Mouse (Mus musculus) cerebellum, postnatal 10 days (tissue): ENCODE measurements around the gene Tmed5.
A peak's percentile ranks its signal among the peaks of the same experiment; 100 is the strongest.

Source experiments
- DNase-seq, 2 experiments: peaks; one replicate each; pipeline ENCODE4 v3.0.0; 2021; ENCODE audit warnings: mixed read lengths in 2 of 2

Gene Tmed5

GRCm38 (mm10) chr5:108132441-108133243 is at the start of gene Tmed5, which contains the start of gene Ccdc18:
Gene Tmed5, minus strand, starts transcription at chr5:108132620.
Gene Ccdc18, plus strand, starts transcription at chr5:108132875.
- peak; percentile 98 to 99 for DNase-seq

GRCm38 (mm10) chr5:108163695-108164094 is 31.3 kb upstream of the Tmed5 start:
- peak; percentile 43 to 57 for DNase-seq

- DNase-seq, result no peak
Measured at GRCm38 (mm10) chr5:108160796-108161195, 28.4 kb upstream of the Tmed5 start.

GRCm38 (mm10) chr5:108152592-108152991 is 20.2 kb upstream of the Tmed5 start:
- no peak for DNase-seq

GRCm38 (mm10) chr5:108131849-108132440 is 475 bp downstream of the Tmed5 start:
- peak in 1 of 2 experiments; percentile 61 for DNase-seq

- peak in 1 of 2 experiments; percentile 7 for DNase-seq
Measured at GRCm38 (mm10) chr5:108120221-108120900, 12.1 kb downstream of the Tmed5 start.

DNA sequence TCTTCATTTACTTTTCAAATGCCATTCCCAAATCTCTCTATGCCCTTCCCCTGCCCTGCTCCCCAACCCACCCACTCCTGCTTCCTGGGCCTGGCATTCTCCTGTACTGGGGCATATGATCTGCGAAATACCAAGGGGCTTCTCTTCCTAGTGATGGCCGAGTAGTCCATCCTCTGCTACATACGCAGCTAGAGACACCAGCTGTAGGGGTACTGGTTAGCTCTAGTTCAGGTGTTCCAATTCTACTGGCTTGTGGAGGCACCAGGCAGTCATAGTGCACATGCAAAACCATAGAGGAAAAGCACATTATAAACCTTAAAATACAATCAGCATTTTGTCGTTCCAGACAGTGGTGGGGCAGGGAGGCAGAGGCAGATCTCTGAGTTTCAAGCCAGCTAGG is 14.7 kb downstream of the Tmed5 start:
- no peak for DNase-seq

GRCm38 (mm10) chr5:108109346-108109745 is 23.1 kb downstream of the Tmed5 start:
- no peak for DNase-seq

GRCm38 (mm10) chr5:108104306-108104705 is 28.1 kb downstream of the Tmed5 start:
- no peak for DNase-seq

DNA sequence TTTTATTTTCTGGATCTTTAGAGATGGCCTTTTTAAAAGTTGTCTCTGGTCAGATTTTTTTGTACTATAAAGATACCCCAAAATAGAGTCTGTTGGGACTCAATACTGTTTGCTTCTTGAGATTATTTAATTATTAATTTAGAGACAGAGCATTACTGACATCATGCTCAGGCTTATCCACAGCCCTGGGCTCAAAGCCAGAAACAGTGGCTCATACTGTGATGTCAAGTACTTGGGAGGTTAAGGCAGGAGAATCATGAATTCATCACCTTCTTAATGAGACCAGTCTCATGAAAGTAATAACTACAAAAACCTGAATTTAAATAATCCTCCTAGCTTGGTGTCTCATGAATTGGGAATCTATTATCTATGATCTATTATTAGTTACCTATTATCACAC is 32.2 kb downstream of the Tmed5 start:
- peak; percentile 37 to 46 for DNase-seq

DNA sequence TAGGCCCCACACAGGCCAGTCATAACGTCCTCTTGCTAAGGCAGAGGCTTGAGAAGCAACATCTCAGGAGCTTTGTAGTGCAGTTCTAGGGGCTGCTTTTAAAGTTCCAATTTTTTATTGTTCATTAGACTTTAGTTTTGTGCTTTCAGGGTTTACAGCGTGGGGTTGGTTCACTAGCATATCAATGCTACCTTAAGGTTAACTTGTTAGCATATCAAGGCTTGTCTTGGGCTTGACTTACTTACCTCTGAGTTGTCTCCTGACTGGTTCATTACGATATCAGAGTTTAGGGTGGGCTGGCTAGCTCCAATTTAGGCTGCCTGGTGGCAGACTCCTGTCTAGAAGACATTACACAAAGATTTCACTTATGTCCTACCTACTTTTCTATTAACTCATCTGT is 34.7 kb downstream of the Tmed5 start:
- DNase-seq, result no peak

DNA sequence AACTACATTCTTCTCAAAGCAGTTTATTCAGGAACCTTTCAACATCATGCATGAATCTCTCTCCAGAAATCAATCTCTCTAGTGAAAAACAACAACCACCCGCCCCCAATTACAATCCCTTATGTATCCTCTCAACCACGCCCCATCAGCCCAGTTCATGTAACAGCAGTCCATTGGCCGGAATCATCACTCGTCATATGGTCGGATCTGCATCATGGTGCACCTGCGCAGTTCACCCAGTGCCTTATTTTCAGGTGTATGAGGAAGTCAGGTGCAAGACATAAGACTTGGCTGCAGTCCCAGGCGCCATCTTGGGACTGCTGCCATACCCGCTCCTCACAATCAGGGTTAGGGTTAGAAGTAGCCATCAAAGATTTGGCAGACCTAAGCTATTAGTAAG is 39.7 kb downstream of the Tmed5 start:
- DNase-seq, result peak in 1 of 2 experiments; percentile 5

- DNase-seq, result peak; percentile 11 to 17
Measured at GRCm38 (mm10) chr5:108085440-108085839, 47.0 kb downstream of the Tmed5 start.

DNA sequence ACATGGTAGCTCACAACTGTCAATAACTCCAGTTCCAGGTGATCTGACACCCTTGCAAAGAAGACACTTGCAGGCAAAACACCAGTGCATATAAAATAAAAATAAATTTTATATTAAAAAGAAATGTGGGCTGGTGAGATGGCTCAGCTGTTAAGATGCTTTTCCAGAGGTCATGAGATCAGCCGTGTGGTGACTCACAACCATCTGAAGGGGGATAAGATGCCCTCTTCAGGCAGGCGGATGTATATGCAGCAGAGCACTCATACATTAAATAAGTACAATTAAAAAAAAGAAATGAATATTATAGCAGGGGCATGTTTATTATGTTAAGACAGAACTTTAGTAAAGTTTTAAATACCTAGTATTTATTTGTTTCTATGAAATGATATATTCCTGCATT is 50.0 kb downstream of the Tmed5 start:
- peak; percentile 7 to 19 for DNase-seq

DNA sequence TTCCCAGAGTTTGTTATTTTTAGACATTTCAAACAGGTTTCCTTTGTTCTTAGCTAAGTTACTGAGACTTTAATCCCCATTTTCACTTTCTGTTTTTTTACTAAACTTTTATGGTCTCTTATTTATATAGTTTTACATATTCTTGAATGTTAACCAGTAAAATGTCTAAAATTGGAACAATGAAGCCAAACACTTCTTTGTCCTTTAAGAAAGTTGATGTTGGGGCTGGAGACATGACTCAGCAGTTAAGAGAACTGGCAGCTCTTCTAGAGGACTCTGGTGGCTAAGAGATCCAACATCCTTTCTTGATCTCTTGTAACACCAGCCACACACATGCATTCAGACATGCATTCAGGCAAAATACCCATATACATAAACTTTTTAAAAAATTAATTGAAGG is 52.8 kb downstream of the Tmed5 start:
- no peak for DNase-seq

GRCm38 (mm10) chr5:108076833-108077540 is 55.4 kb downstream of the Tmed5 start:
- DNase-seq, result no peak

DNA sequence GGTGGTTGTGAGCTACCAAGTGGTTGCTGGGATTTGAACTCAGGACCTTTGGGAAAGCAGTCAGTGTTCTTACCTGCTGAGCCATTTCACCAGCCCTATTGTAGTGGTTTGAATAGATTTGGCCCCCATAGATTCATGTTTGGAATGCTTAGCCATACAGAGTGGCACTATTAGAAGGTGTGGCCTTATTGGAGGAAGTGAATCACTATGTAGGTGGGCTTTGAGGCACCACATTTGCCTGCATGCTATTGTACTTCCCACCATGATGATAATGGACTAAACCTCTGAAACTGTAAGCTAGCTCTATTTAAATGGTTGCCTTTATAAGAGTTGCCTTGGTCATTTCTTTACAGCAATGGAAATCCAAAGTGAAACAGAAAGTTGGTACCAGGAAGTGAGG is 56.2 kb downstream of the Tmed5 start:
- no peak for DNase-seq

DNA sequence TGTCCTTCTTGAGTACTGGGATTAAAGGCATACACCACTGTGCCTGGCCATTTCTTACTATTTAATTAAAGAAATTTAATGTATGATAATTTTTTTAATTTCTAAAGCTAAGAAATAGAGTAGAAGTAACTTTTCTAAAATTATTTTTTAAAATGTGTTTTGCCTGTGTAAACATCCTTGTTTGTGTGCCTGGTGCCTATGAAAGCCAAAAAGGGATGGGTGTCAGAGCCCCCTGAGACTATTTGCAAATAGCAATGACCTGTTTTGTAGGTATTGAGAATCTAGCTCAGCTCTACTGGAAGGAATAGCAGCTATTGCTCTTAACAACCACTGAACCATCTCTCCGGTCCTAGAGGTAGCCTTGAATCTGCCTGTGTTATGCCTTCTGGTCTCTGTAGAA is 60.1 kb downstream of the Tmed5 start:
- no peak for DNase-seq

GRCm38 (mm10) chr5:108065465-108066411 is 66.7 kb downstream of the Tmed5 start, which contains the start of gene Mtf2:
Gene Mtf2, plus strand, starts transcription at chr5:108065674.
- DNase-seq, result peak; percentile 99

GRCm38 (mm10) chr5:108060413-108060812 is 72.0 kb downstream of the Tmed5 start:
- no peak for DNase-seq
